Mouse (Mus musculus) small intestine, adult 2 months (tissue): ENCODE data around the gene Sec16a.

Source experiments
- CTCF ChIP-seq: fragments of 200-500 bp; IDR thresholded peaks from 2 replicates; pipeline ENCODE4 v1.5.1; 2012; ENCODE audit warnings: low read depth, mild to moderate bottlenecking, control low read depth, inconsistent platforms, low read length, moderate library complexity, mixed read lengths; ENCODE audit not compliant: insufficient replicate concordance, insufficient read length; ENCODE audit errors: extremely low read depth
- POLR2A ChIP-seq: fragments of 200-500 bp; IDR thresholded peaks from 2 replicates; pipeline ENCODE4 v1.6.1; 2012; ENCODE audit warnings: low read depth, mild to moderate bottlenecking, control low read depth, inconsistent platforms, low read length, moderate library complexity

DNA sequence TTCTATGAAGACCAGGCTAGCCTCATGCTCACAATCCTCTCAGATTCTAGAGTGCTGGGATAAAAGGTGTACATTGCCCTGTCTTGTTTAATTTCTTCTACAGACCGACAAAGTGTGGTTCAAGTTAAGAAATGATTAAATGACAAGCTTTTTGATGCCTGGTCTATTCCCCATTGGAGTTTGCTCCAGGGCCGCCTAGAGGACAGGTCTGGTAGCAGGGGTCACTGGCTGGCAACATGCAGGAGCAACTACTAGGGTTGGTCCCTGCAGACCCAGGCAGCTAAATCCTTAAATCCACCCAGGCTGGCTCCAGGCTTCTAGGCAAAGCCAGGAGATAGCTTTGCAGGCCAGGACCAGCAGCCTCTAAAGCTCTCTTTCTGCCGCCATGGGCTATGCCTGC, 18.0 kb upstream of the Sec16a start:
- TF ChIP-seq CTCF (no peak), POLR2A (no peak)
